Mouse (Mus musculus): ENCODE measurements at regions not wholly inside any gene's neighbourhood (a gene's known extent, or its start where the extent isn't known, plus 50 kb on each side); places are given as distances from the start of the nearest gene placed in this dataset.

DNA sequence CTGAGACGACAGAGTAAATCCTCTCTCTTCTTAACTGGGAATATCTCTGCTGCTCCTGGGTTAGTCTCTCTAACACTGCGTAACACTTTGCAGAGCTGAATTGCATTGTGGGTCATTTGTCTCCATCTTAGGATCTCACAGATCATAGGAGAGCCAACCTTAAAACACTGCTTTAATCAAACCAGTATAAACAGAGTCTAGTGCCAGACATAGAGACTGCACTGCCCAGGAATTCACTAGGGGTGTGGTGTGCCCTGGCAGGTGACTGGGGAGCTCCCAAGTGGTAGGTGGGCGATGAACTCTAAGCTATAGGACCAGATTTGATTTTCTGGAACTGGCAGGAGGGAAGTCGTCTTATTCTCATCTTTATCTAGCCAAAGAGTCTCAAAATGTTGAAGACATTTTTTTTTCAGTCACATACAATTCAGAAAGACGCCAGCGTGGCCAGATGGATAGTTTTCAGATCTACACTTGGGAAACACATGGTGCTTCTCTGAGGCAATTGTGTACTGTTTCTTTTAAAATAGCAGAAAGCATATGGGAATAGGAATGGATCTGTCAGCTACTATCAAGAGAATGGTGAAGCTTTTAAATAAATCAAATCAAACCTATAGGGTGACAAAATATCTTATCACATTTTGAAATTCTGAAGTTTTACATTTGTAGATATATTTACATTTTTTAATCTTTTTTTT, 175.7 kb downstream of the Spry2 start:
- TF ChIP-seq CTCF (IDR thresholded peaks at IDR 0.05; ENCODE audit: borderline replicate concordance, extremely low read depth, insufficient read depth, insufficient read length) (no peak), POLR2A (IDR thresholded peaks at IDR 0.05; ENCODE audit: borderline replicate concordance, extremely low read depth, insufficient read depth, insufficient read length, poor library complexity, severe bottlenecking) (no peak)

Measured in brain, embryonic 14.5 days (tissue).